Mouse (Mus musculus): Measurements from ENCODE around the gene Kdm7a.
A peak's percentile ranks its signal among the peaks of the same experiment; 100 is the strongest.

- TF ChIP-seq CTCF (IDR thresholded peaks at IDR 0.05; ENCODE audit: low read depth, low read length) (no peak), POLR2A (IDR thresholded peaks at IDR 0.05; ENCODE audit: extremely low read depth, insufficient read depth, low read length) (peak; percentile 40; the same call in 1 of the 2 replicates)
Observed at GRCm38 (mm10) chr6:39206581-39207461, at the start of gene Kdm7a.
